Mouse (Mus musculus) mouse trophoblast stem cell (cell line): Measurements from ENCODE around the gene Trak1.

Experiments used
- in situ Hi-C, 2 experiments: fragments of 300-500 bp; cut with MseI, MboI; formaldehyde crosslinking; loops; 2 replicates in 1 of 2; 3 replicates in 1 of 2; pipeline ENCODE4 v1.15.1; 2025

Trak1 gene

DNA sequence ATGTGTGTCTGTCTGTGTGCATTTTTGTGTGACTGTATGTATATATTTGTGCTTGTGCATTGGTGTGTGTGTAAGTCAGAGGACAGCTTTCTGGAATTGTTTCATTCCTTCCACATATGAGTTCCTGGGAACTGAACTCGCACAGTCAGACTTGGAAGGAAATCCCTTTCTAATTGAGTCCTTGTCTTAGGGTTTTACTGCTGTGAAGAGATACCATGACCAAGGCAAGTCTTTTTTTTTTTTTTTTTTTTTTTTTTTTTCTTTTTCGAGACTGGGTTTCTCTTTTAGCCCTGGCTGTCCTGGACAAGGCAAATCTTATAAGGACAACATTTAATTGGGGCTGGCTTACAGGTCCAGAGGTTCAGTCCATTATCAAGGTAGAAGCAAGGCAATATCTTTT, 6.0 kb upstream of the Trak1 start:
- in situ Hi-C loops: no loop called here

DNA sequence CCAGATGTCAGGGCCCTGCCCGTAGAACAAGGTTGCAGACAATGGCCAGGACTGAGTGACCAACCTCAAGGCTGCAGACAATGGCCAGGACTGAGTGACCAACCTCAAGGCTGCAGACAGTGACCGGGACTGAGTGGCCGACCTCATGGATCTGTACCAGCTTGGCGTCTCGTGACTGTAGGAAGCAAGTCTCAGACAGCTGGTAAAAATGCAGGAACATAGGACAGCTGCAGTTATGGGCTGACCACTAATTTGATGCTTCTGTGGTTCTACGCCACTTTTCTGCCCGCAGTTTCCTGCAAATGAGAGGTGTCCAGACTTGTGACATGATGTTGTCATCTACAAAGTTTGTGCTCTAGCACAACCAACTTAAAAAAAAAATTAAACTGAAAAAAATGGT, 4.1 kb upstream of the Trak1 start:
- in situ Hi-C loops: no loop called here

DNA sequence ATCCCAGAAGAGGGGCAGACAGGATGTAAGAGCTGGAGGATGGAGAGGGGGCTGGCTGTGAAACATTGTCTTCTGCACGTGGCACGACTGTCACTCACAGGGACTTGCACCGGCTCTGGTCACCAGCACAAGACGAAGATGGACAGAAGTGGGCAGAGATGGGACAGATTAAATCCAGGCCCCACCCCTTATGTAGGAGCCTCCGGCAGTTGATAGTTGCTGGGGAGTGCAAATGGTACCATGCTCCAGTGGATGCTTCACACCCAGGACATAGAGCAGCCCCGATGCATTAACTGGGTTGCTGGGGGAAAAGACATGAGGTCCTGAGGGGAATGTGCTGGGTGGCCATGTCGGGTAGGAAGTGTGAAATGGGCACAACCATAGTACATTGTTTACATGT, 2.1 kb upstream of the Trak1 start:
- in situ Hi-C loops: no loop called here

DNA sequence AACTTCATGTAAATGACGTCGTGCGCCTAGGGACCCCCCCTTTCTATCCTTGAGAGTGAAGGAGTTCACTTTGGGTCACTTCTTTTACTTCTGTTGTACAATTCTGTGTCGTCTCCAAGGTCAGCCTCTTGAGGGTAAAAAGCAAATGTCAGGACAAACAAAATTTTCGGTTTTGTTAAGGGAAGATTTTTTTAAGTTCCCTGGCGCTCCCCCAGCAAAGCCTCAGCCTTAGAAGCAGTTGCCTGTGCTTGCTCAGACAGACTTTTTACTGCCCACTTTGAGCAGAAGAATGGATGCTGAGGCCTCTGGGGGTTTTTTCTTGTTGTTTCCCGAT, 730 bp downstream of the Trak1 start:
- in situ Hi-C loops: no loop called here

DNA sequence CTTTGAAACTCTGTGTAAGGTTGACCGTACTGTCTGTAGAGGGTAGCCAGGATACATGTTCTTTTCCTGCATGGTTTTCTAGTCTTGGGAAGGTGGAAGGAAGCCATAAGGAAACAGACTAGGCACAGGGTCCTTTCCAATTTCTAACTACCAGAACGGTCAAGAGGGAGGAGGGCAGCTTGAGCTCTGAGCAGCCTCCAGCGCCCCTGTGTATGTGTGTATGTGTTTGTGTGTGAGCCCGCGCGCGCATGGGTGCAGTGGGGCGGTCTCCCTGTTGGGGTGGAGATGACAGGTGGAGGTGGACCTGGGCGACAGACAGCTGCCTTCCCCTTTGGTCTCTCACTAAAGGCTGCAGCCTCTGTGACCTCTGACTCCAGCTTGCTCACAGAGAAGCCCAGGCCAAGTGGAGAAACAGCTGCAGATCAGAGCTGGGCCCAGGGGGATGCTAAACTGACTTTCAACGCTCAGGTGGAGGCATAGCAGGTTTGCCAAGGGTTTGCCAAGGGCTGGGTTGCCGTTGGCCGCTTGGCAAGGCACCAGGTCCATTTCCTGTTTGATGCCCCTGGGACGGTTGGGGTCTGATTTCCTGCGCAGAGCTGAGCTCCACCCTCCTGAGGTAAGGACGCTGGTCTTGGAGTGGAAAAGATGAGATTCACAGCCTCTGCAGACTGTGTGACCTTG, 1.2 kb downstream of the Trak1 start:
- in situ Hi-C loops: no loop called here

DNA sequence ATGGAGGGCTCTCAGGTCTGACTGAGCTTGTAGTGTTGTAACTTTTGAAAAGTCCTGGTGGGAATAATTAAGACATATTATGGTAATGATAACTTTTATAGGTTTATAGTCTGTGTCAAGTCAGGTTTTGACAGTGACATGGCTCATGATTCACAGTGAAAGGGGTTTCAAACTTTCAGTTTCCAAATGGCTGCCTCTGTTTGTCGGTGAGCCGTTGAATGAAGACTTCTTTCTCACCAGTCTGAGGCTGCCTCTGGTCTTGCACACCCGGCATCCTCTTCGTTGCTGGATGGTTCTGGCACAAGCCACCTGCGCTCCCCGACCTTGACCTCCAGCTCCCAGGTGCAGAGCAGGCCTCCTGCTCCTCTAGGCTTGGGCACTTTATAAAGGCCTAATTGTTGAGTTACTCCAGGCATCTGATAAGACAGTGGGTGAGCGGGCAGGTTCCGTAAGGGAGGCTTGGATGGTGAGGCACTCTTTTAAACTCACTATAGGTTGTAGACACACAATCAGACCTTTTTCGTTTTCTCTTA, 2.0 kb downstream of the Trak1 start:
- in situ Hi-C loops: no loop called here

DNA sequence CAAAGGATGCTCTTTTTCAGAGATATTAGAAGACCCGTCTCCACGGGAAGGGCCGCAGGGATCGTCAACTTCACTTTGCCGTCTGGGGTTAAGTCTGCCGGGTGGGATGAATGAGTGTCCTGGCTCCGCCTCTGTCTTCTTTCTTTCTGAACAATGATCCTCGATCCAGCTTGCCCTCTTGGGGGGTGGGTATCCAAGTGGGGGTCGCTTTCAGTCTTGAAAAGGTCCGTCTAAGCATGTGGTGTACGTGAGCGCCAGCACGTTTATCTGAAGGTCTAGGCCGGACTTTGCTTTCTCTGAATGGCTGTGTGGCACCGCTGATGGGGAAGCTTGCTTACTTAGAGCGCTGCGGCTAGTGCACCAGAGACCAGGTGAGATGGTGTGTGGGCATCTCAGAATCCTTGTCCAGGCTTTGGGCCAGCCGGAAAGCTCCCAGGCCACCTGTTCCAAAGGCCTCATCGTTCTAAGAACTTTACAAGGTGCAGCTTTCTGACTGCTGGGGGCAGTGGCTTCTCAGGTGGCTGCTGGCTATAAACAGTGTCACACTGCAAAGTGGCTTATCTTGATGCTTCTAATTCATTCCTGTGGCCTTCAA, 2.8 kb downstream of the Trak1 start:
- in situ Hi-C loops: loop anchor here (5.0 kb wide), 2 partner anchors 42 to 52 kb away; no protein-coding TSS in a partner anchor

DNA sequence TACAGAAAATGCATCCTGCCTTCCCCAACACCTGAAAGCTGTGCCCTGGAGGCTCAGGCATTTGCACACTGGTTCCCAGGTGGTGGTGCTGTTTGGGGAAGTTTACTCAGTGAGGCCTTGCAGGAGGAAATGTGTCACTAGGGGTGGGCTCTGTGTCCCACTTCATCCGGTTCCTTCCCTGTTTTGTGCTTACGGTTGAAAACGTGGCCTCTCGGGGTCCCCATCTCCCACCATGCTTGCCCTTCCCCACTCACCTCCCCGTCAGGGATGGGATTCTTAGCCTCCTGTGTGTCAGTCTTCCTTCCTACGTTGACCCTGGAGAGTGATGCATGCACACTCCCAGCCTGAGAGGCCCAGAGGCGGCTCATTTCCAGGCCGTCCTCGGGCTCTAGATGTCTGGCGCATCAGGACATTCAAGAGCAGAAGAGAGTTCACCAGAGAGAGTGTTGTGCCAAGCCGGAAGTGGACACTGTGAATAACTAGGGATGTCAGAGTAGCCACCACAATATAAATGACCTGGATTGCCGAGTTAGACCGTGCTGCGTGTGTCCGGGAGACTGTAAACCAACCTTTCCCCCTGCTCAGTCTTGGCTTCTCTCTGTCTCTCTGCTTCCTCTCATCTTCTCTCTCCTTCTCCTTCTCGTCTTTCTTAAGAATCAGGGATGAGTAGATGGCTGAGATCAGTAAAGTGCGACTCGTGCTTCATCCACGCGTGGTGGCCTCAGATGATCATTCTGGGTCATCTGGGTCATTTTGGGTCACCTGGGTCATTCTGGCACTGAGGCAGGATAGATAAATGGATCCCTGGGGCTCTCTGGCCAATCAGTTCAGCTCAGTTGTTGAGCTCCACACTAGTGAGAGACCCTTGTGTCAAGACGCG, 4.0 kb downstream of the Trak1 start:
- in situ Hi-C loops: loop anchor here (5.0 kb wide), 2 partner anchors 41 to 51 kb away; no protein-coding TSS in a partner anchor

DNA sequence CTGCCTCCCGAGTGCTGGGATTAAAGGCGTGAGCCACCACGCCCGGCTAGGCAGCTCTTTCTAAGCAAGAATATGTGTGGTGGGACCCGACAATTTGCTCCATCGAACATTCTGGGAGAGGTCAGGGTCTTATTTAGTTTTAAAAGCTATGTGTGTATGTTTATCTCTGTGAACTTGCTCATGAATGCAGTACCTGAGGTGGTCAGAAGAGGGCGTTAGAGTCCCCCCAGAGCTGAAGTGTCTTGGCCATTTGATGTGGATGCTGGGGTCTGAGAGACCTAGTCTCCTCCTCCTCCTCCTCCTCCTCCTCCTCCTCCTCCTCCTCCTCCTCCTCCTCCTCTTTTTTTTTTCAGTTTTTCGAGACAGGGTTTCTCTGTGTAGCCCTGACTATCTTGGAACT, 5.2 kb downstream of the Trak1 start:
- in situ Hi-C loops: loop anchor here (5.0 kb wide), 2 partner anchors 40 to 50 kb away; no protein-coding TSS in a partner anchor

DNA sequence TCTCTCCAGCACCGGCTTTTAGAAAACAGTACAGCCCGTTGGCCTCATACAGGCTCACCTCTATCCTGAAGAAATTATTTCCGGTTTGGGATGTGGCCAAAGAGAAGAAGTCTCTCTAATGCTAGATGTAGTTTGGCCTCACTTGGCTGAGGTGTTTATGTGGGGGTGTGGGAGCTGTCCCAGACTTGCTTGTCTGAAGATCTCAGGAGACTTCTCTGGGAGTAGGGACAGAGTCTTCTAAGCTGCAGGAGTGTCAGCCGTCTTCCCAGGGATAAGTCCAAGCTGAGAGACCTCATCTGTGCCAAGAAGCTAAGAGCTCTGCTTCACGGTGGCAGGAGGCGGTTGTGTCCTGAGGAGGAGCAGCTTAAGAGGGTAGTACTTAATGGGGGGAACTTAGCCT, 5.8 kb downstream of the Trak1 start:
- in situ Hi-C loops: loop anchor here (5.0 kb wide), 2 partner anchors 39 to 49 kb away; no protein-coding TSS in a partner anchor

DNA sequence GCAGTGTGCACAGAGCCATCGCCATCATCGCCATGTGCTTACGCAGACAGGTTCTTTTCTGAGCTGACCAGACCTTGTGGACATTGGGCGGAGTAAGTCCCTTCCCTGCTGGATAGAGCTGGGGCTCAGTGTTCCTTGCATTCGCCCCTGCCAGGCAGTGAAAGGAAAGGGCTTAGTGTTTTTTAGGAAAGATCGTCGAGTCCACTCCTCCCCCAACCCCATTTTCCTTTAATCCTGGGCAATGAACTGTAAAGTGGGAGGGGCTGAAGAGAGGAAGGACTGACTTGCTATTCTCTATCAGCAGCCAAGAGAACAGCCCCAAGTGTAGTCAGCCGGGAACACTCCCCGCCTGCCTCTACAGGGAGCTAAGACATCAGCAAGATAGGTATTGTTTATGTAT, 6.4 kb downstream of the Trak1 start:
- in situ Hi-C loops: loop anchor here (5.0 kb wide), 2 partner anchors 39 to 49 kb away; no protein-coding TSS in a partner anchor

DNA sequence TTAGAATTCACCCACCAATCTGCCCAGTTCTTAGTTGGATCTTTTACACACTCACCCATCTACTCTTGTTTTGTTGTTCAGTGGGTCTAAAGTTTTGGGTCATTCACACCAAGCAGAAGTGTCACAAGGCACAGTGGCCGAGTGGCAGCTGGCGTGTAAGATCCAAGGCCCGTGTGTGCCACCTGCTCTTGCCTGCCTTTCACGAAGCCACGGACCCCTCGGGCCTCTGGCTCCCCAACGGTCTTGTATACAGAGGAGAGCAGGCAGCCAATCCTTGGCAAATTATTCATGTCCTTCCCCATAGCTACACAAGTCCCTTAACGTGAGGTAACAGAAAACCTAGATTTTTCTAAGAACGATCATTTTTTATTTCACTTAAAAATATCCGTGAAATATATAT, 7.2 kb downstream of the Trak1 start:
- in situ Hi-C loops: loop anchor here (5.0 kb wide), 2 partner anchors 38 to 48 kb away; no protein-coding TSS in a partner anchor

DNA sequence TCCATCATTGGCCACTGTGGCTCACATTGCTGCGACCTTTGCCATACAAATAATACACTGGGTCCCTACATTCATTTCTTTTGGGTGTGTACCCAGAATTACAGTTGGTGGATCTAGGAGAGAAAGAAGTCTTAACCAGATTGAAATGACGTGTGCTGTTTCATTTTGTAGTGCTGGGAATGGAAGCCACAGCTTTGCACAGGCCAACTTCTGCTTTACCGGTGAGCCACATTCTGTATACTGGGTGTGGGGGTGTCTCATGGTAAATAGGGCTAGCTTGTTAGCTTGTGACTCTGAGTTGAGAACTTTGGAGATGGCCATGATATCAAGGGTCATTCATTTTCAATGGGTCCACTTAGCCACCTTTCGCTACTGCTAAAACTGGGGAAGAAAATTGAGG, 8.2 kb downstream of the Trak1 start:
- in situ Hi-C loops: no loop called here

DNA sequence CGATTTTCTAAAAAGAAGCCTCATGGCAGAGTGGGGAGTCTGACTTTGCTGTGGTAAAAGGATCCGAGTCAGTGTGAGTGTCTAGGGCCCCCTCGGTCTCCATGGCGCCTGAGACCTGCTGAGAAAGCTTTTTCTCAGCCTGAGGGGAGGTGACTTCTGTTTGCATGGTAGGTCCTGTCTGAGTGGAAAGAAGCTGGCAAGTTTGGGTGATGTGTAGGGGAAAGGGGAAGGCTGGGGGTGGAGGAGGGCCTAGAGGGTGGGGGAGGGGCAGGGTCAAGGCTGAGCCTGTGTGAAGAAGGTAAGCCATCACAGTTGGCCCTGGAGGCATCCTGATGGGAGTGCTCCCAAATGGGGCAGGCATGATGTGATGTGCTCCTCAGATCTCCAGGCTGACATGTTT, 12.0 kb downstream of the Trak1 start:
- in situ Hi-C loops: no loop called here

DNA sequence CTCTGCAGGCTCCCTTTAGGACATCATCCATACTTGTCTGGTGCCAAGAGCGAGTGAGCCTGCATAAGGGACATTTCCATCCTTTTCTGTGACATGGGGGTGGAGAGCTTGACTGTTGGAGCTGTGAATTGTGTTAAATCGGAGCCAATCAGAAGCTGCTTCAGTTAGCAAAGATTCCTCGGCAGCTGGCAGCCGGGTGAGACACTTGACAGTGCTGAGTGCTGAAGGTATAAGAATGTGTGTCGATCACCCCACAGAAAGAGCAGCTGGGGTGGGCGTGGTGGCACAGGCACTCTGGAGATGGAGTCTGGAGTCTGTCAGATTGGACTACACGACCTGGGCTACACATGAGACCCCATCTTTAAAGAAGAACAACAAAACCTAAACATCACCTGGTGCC, 13.2 kb downstream of the Trak1 start:
- in situ Hi-C loops: no loop called here

DNA sequence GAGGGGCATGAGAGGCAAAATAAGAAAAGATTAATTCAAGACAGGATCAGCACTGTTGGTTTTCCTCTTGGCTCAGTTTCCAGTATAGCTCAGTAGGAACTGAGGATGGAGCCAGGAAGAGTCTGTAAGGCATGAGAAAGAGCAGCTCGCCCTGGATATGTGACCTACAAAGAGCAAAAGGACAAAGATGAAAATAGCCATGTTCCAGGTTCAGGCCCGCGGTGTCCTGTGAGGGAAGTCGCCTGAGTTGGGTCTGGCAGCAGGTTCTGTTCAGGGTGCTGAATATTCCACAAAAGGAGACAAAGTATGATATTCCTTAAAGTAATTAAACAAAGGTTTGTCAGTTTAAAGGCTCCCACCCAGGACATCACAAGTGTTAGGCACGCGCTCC, 14.5 kb downstream of the Trak1 start:
- in situ Hi-C loops: no loop called here

DNA sequence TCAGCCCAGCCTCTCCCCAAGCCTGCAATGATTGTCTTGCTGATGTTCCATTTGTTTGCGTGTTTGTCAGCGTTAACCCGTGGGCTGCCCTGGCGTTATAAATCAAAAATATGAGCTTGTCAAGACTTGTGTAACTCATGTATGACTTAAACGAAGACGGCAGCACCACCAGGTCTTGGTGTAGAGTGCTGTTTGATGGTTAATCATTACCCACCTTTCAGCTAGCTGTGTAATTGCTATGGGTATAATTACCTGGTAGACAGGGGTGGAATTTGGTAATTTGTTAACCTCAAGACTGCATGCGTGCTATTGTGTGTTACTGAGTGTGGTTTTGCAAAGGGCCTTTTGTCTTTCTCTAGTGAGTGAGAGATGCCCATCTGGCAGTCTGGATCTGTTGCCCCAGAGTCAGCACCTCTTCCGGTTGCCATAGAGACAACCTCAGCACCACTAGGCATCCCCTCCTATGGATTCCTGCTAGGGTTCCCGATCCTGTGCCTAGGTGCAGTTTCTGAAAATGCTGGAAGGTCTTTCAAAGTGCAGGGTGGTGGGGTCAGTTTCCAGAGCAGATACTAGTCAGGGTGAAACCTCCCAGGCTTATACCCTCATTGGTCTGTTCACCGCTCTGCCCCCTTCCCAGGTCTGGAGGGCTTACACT, 15.1 kb downstream of the Trak1 start:
- in situ Hi-C loops: no loop called here

DNA sequence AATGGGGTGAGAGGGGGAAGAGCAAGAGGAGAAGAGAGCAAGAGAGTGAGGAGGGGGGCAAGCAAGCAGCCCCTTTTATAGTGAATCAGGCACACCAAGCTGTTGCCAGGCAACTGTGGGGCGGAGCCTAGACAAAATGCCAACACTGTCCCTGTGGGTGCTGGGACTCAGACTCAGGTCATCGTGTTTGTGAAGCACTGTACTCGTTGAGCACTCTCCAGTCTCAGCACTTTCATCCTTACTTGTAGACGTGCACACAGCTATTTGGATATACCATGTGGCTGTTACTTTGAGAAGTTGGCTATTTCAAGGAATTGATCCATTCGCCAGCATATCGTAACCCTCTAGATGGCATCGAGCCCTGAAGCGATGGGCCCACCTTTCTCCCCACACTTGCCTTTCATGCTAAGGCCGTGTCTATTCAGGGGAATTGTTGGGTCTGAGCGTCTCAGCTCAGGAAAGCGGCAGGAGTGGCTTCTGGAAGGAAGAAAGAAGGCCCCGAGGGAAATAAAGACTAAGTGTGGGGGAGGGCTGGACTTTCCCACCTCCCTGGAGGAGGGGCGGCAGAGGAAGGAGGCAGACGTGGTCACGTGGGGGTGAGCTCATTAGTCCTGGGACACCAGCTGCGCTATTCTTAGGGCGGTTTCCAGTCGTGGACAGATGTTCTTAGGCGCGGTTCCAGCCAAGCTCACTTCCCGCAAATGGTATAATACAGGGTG, 16.5 kb downstream of the Trak1 start:
- in situ Hi-C loops: no loop called here

DNA sequence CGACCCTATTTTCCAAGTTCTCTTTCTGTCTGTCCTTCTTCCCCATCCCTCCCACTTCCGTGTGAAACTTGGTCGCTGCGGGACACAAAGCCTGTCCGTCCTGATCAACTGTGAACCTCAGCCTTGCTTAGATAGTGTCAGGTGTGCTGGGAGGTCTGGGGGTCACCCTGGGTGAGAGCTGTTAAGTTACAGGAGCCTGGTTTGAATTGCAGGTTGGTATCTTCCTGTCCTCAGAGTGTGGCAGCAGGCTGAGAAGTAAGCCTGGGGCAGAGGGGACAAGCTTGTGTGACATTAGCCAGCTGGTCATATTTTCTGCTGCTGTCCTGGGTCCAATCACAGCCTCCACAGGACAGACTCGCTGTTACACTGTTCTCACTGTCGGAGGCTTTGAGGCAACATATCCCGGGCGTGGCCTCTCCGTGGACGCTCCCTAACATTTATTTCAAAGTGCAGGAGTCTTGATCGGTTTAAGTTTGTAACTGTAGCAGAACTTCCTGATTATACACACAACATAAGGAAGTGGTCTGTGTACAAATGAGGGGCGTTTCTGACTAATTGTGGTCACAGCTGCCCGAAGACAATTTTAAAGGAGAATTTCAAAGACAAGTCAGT, 17.3 kb downstream of the Trak1 start:
- in situ Hi-C loops: no loop called here

DNA sequence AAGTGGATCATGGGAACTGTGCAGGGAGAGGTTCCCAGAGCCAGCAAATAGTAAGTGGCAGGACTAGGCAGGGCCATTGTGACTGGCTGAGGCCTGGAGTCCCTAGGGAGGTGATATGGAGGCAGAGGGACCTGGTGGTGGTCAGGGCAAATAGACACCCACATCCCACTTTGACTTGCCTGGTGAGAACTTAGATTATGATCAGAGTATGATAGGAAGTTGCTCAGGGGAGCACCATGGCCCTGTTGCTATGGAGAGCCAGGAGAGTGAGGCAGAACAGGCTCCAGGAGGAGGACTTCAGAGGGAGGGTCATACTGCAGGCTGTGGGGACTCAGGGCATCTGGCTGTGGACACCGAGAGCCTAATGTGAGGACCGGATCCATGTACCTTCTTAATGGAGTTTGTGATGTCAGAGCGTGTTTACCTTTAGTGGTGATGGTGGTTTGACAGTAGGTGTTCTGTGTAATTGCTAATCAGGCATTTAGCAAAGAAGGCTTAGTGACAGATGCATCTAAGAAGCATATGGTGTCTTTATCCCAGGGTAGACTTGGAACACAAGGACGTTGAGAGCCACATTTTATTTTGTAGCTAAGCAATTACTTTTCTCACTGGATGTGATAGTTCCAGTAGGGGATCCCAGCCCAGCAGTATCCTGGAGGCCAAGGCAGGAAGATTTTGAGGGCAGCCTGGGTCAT, 18.7 kb downstream of the Trak1 start:
- in situ Hi-C loops: no loop called here
